Mouse (Mus musculus): ENCODE measurements around the gene Trpm7. TPM values are rescaled to one million over a fixed set of nuclear protein-coding genes. Genes with fewer than 3 reads are reported as not detected.

Gene Trpm7
- polyA plus RNA-seq, 1 experiment, result 0.11 TPM

DNA sequence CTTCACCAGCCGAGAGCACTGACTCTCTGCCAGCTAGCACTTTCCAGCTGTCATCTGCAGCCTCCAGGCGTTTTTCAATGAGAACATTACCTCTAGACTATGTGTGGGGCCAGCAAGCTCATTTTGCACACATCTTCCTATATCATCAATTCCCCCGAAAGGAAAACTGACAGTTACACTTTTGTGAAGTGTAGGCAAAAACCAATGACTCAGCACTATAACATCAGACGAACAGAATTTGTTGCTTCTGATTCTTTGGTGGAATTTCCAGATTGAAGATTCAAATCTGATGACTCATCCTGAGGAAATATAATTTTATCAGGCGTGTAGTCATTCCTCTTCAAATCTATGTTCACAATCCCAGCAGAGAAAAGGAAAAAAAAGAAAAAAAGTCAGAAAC lies 83.4 kb downstream of the Trpm7 start:
- no peaks in the 10 kb centered on the region for H3K27me3 ChIP-seq (ENCODE audit: control insufficient read depth)
- TF ChIP-seq TAL1 (IDR thresholded peaks at IDR 0.05; ENCODE audit: low read length) (no peak), GATA1 (IDR thresholded peaks at IDR 0.05; ENCODE audit: low read length) (no peak)
- peaks cover 71% of the 10 kb centered on the region for H3K36me3 ChIP-seq (ENCODE audit: control insufficient read depth)
- no peak overlapping the region for H3K4me3 ChIP-seq (replicated peaks)
- H3K9me3 ChIP-seq (ENCODE audit: control insufficient read depth, low read length), result no peaks in the 10 kb centered on the region
- H3K4me1 ChIP-seq (ENCODE audit: control insufficient read depth), result no peaks in the 10 kb centered on the region; the same call in 1 of the 2 replicates

DNA sequence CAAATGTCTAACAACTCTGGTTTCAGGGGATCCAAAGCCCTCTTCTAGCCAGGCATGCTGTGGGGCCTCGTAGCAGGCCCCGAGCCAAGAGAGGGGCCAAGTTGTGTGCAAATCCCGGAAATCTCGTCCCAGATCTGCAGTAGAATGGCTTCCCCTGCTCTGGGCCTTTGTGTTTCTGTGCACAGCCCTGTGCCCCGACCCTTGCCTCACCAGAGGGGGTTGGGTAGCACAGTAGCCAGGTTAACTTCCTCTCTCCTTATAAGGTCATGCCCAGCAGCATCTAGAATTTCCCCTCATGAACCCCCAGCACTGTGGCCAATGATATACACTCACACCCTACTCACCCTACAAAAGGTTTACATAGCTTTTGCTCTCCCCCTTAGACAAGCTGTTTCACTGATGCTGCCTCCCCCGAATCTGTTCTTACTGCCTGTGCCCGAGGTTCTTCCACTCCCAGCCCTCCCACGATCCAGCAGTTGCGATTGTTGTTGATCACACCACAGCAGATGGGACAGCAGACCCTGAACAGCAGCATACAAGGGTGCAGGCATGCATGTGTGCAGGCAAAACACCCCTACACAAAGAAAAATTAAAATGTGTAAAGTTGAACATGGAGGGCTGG lies 88.2 kb downstream of the Trpm7 start:
- H3K9me3 ChIP-seq (ENCODE audit: control insufficient read depth, low read length), result no peaks in the 10 kb centered on the region
- TF ChIP-seq GATA1 (IDR thresholded peaks at IDR 0.05; ENCODE audit: low read length), result no peak
- TF ChIP-seq TAL1 (IDR thresholded peaks at IDR 0.05; ENCODE audit: low read length), result no peak
- no peak overlapping the region for H3K4me3 ChIP-seq (replicated peaks)
- no peaks in the 10 kb centered on the region for H3K27me3 ChIP-seq (ENCODE audit: control insufficient read depth)
- no peaks in the 10 kb centered on the region; the same call in 1 of the 2 replicates for H3K4me1 ChIP-seq (ENCODE audit: control insufficient read depth)
- peaks cover 27% of the 10 kb centered on the region for H3K36me3 ChIP-seq (ENCODE audit: control insufficient read depth)

DNA sequence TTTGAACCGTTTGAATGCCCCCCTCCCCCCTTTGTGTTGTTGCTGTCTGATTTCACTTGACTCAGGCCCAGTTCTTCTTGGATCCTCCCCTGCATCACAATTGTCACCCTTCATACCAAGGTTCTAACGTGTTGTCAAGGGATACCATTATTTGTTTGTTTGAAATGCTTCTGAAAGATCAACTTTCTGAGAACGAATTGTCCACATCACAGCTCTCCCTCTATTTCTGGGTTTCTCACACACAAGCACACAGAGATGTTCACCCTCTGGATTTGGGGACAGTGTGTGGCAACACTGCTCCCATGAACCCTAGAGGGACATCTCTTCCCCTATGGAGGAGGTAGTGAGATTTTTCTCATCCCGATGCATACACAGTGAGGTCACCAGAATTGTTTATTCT lies 92.7 kb downstream of the Trpm7 start, which contains the start of gene Usp50:
Gene Usp50 (minus strand): TSS at position 101 of the 400 bp plus-strand sequence.
- Histone ChIP-seq H3K27me3 (ENCODE audit: control insufficient read depth) (no peaks in the 10 kb centered on the region), H3K36me3 (ENCODE audit: control insufficient read depth) (no peaks in the 10 kb centered on the region), H3K9me3 (ENCODE audit: control insufficient read depth, low read length) (no peaks in the 10 kb centered on the region), H3K4me3 (replicated peaks) (no peak within 1 kb of the TSS), H3K4me1 (ENCODE audit: control insufficient read depth) (no peaks in the 10 kb centered on the region; the same call in 1 of the 2 replicates)
- TF ChIP-seq GATA1 (IDR thresholded peaks at IDR 0.05; ENCODE audit: low read length) (no peak), TAL1 (IDR thresholded peaks at IDR 0.05; ENCODE audit: low read length) (no peak)

DNA sequence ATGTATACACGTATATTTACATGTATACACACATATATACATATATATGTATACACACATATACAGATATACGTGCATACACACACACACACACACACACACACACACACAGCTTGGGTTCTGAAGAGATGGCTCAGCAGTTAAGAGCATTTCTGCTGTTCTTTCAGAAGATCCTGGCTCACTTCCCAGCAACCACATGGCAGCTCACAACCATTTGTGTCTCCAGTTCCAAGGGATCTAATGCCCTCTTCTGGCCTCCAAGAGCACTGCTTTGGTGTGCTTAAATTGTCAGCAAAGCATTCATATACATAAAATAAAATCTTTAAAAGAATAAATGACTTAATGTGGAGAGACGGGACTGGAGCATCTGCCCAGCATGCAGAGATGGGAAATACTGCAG lies 93.6 kb downstream of the Trpm7 start:
- Histone ChIP-seq H3K9me3 (ENCODE audit: control insufficient read depth, low read length) (no peaks in the 10 kb centered on the region), H3K36me3 (ENCODE audit: control insufficient read depth) (no peaks in the 10 kb centered on the region)
- TF ChIP-seq TAL1 (IDR thresholded peaks at IDR 0.05; ENCODE audit: low read length) (no peak), GATA1 (IDR thresholded peaks at IDR 0.05; ENCODE audit: low read length) (no peak)

DNA sequence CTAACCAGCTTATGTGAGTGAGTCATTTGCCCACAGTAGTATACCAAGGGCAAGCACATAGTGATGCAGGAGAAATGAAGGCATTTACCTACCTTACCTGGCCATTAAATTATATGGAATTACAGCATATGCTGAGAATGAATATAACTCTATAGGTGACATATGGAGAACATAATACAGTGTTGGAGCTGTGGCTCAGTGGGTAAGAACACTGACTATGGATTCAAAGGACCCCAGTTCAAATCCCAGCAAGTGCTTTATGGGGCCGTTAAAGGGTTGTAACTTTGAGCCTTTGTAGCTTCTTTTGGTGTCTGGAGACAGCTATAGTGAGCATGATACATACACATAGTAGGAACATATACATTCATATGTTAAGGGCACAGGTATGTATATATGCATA lies 94.6 kb downstream of the Trpm7 start:
- Histone ChIP-seq H3K36me3 (ENCODE audit: control insufficient read depth) (no peaks in the 10 kb centered on the region), H3K27me3 (ENCODE audit: control insufficient read depth) (no peaks in the 10 kb centered on the region), H3K4me3 (replicated peaks) (no peak overlapping the region), H3K4me1 (ENCODE audit: control insufficient read depth) (no peaks in the 10 kb centered on the region), H3K9me3 (ENCODE audit: control insufficient read depth, low read length) (no peaks in the 10 kb centered on the region)
- TF ChIP-seq GATA1 (IDR thresholded peaks at IDR 0.05; ENCODE audit: low read length) (no peak), TAL1 (IDR thresholded peaks at IDR 0.05; ENCODE audit: low read length) (no peak)

More for the DNA sequence above, 93.6 kb downstream of the Trpm7 start:
- Histone ChIP-seq H3K27me3 (ENCODE audit: control insufficient read depth) (no peaks in the 10 kb centered on the region), H3K4me1 (ENCODE audit: control insufficient read depth) (no peaks in the 10 kb centered on the region), H3K4me3 (replicated peaks) (no peak overlapping the region)

DNA sequence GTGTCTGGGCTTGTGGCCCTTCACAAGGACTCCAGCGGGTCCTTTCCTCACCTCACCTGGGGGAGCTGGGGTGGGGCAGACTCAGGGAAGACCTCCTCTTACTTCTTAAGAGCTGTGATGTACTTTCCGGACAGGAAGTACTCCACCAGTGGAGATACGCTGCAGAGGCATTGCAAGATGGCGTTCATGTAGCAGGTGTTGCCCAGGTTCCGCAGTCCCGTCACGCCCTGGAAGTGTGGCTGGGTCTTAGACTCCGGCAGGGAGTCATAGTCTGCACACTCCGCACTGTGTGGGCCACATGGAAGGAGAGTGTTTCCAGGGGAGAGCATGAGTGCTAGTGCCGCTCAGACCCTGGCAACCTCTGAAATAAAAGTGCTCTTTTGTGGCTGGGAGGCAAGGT lies 95.7 kb downstream of the Trpm7 start:
- Histone ChIP-seq H3K4me1 (ENCODE audit: control insufficient read depth) (no peaks in the 10 kb centered on the region), H3K4me3 (replicated peaks) (no peak overlapping the region), H3K36me3 (ENCODE audit: control insufficient read depth) (no peaks in the 10 kb centered on the region), H3K9me3 (ENCODE audit: control insufficient read depth, low read length) (no peaks in the 10 kb centered on the region), H3K27me3 (ENCODE audit: control insufficient read depth) (no peaks in the 10 kb centered on the region)
- TF ChIP-seq TAL1 (IDR thresholded peaks at IDR 0.05; ENCODE audit: low read length), result no peak
- no peak for TF ChIP-seq GATA1 (IDR thresholded peaks at IDR 0.05; ENCODE audit: low read length)

DNA sequence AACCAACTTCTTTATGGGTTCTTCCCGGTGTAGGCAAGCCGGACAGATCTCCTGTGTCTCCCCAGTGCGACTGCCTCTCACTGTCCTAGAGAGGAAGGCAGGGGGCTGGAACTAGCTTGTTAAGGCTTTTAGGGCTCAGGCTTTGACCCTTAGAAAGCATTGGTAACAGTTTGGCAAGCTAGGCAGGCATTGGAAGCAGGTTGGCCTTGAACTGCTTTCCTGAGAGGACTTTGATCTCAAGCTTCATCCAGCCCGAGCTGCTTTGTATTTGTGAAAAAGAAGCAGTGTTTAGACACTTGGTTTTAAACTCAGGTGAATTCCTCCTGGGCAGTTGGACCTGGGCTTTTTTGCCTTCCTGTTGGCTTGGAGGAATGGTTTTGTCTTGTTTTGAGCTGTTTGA lies 97.2 kb downstream of the Trpm7 start:
- Histone ChIP-seq H3K4me3 (replicated peaks) (no peak overlapping the region), H3K27me3 (ENCODE audit: control insufficient read depth) (no peaks in the 10 kb centered on the region), H3K36me3 (ENCODE audit: control insufficient read depth) (no peaks in the 10 kb centered on the region), H3K9me3 (ENCODE audit: control insufficient read depth, low read length) (no peaks in the 10 kb centered on the region), H3K4me1 (ENCODE audit: control insufficient read depth) (no peaks in the 10 kb centered on the region)
- TF ChIP-seq TAL1 (IDR thresholded peaks at IDR 0.05; ENCODE audit: low read length) (no peak), GATA1 (IDR thresholded peaks at IDR 0.05; ENCODE audit: low read length) (no peak)

DNA sequence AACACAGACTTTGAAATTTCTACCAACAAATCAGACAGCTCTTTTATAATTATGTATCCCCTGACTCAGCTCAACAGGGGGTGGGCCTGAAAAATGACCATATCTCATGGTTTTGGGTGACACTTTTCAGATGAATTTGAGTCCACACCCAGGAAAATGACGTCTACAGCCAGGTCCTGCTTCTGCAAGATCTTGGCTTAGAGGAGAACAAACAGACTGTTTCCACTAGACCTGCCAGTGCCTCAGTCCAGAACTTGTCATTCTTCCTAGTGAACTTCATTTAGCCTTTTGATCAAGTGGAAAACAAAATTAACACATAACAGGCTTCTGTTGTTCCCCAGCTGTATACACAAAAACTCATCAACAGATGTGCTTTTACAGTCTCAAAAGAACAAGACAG lies 99.6 kb downstream of the Trpm7 start:
- no peaks in the 10 kb centered on the region for H3K27me3 ChIP-seq (ENCODE audit: control insufficient read depth)

DNA sequence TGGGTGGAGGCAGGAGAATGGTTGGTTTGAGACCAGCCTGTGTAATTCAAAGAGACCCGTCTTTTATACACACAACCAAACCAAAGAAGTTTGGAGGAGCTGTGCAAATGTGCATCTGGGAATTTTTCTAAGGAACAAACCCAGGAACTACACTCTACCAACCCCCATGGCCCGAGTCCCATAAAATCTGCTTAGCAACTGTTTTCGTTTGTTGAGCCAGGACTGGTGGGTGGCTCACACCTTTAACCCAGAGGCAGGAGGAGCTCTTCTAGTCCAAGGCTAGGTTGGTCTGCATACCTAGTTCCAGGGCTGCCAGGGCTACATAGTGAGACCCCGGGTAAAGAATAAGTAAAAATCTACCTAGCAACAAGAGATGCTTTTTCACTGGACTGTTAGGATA lies 100.1 kb downstream of the Trpm7 start:
- H3K4me3 ChIP-seq (replicated peaks), result no peak overlapping the region
- no peaks in the 10 kb centered on the region for H3K36me3 ChIP-seq (ENCODE audit: control insufficient read depth)
- no peaks in the 10 kb centered on the region for H3K4me1 ChIP-seq (ENCODE audit: control insufficient read depth)
- no peaks in the 10 kb centered on the region for H3K27me3 ChIP-seq (ENCODE audit: control insufficient read depth)
- TF ChIP-seq TAL1 (IDR thresholded peaks at IDR 0.05; ENCODE audit: low read length) (no peak), GATA1 (IDR thresholded peaks at IDR 0.05; ENCODE audit: low read length) (no peak)
- H3K9me3 ChIP-seq (ENCODE audit: control insufficient read depth, low read length), result no peaks in the 10 kb centered on the region

More for the DNA sequence above, 99.6 kb downstream of the Trpm7 start:
- Histone ChIP-seq H3K36me3 (ENCODE audit: control insufficient read depth) (no peaks in the 10 kb centered on the region), H3K4me3 (replicated peaks) (no peak overlapping the region), H3K9me3 (ENCODE audit: control insufficient read depth, low read length) (no peaks in the 10 kb centered on the region), H3K4me1 (ENCODE audit: control insufficient read depth) (no peaks in the 10 kb centered on the region)
- TF ChIP-seq TAL1 (IDR thresholded peaks at IDR 0.05; ENCODE audit: low read length), result no peak
- TF ChIP-seq GATA1 (IDR thresholded peaks at IDR 0.05; ENCODE audit: low read length), result no peak

DNA sequence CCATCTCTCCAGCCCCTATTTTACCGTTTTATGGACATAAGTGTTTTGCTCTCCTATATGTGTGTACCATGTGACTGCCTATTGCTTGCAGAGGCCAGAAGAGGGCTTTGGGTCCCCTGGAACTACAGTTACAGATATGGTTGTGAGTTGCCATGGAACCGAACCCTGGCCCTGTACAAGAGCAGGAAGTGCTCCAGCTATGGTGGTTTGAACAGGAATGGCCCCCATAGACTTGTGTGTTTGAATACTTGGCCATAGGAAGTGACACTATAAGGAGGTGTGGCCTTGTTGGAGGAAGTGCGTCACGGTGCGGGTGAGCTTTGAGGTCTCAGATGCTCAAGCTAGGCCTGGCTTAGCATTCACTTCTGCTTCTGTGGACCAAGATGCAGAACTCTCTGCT lies 103.8 kb downstream of the Trpm7 start:
- Histone ChIP-seq H3K4me1 (ENCODE audit: control insufficient read depth) (no peaks in the 10 kb centered on the region), H3K9me3 (ENCODE audit: control insufficient read depth, low read length) (0 out of 2 replicates have a peak, but pooled peaks cover 2% of the 10 kb centered on the region), H3K27me3 (ENCODE audit: control insufficient read depth) (no peaks in the 10 kb centered on the region), H3K36me3 (ENCODE audit: control insufficient read depth) (no peaks in the 10 kb centered on the region), H3K4me3 (replicated peaks) (no peak overlapping the region)
- TF ChIP-seq TAL1 (IDR thresholded peaks at IDR 0.05; ENCODE audit: low read length), result no peak
- no peak for TF ChIP-seq GATA1 (IDR thresholded peaks at IDR 0.05; ENCODE audit: low read length)

All from erythroblast, embryonic 14.5 days (primary cell).